In genomic region chr9:21221383-21221929, GRCm38 (mm10) we compare ENCODE assay signal across 8 mouse cellular contexts. TPM values are rescaled to one million over a fixed set of nuclear protein-coding genes. Genes with fewer than 3 reads are reported as not detected.
DNase-seq lines count a peak whose midpoint lies in the region; ATAC-seq and TF ChIP-seq lines count a peak whose summit lies in the region.

No protein-coding gene starts in this region.

- TF ChIP-seq EP300 in liver, embryonic 14.5 days (IDR thresholded peaks at IDR 0.05; ENCODE audit: low read depth): no peak

- H3K36me3 ChIP-seq in embryonic facial prominence, embryonic 11.5 days (replicated peaks; ENCODE audit: control insufficient read depth, insufficient read depth, low read depth, low read length): no peaks in the 10 kb centered on the region
- no peaks in the 10 kb centered on the region for H3K36me3 ChIP-seq in hindbrain, embryonic 13.5 days
- no peaks in the 10 kb centered on the region for H3K36me3 ChIP-seq in liver, embryonic 14.5 days (replicated peaks; ENCODE audit: control insufficient read depth, insufficient read depth, low read depth)

- no peak overlapping the region for H3K4me2 ChIP-seq in embryonic facial prominence, embryonic 11.5 days (ENCODE audit: low read depth, low read length)
- no peak overlapping the region for H3K4me2 ChIP-seq in hindbrain, embryonic 13.5 days
- H3K4me2 ChIP-seq in liver, embryonic 14.5 days (ENCODE audit: low read depth): peak overlapping the region; percentile 80

- H3K9ac ChIP-seq in embryonic facial prominence, embryonic 11.5 days (replicated peaks; ENCODE audit: low read length): no peak overlapping the region
- H3K9ac ChIP-seq in hindbrain, embryonic 13.5 days: no peak overlapping the region
- H3K9ac ChIP-seq in liver, embryonic 14.5 days (replicated peaks): no peak overlapping the region

- 13% methylated on average over 7 of the region's 7 CpGs for WGBS in embryonic facial prominence, embryonic 11.5 days
- WGBS in hindbrain, embryonic 13.5 days: 16% methylated on average over 7 of the region's 7 CpGs
- WGBS in liver, embryonic 14.5 days (ENCODE audit: insufficient replicate concordance): 7% methylated on average over 7 of the region's 7 CpGs

- H3K27ac ChIP-seq in embryonic facial prominence, embryonic 11.5 days (replicated peaks; ENCODE audit: low read depth, low read length): no peak overlapping the region
- H3K27ac ChIP-seq in hindbrain, embryonic 13.5 days: no peak overlapping the region
- peak overlapping the region; percentile 79 for H3K27ac ChIP-seq in liver, embryonic 14.5 days

- H3K27me3 ChIP-seq in embryonic facial prominence, embryonic 11.5 days (ENCODE audit: control insufficient read depth, insufficient read depth, low read length): no peaks in the 10 kb centered on the region
- 0 out of 2 replicates have a peak, but pooled peaks cover 8% of the 10 kb centered on the region for H3K27me3 ChIP-seq in hindbrain, embryonic 13.5 days
- no peaks in the 10 kb centered on the region for H3K27me3 ChIP-seq in liver, embryonic 14.5 days (ENCODE audit: control insufficient read depth, insufficient read depth, low read length)

- H3K4me3 ChIP-seq in embryonic facial prominence, embryonic 11.5 days (ENCODE audit: low read depth, low read length): no peak overlapping the region
- no peak overlapping the region for H3K4me3 ChIP-seq in hindbrain, embryonic 13.5 days
- H3K4me3 ChIP-seq in liver, embryonic 14.5 days (ENCODE audit: insufficient read depth in 1 of 2, low read depth in 2 of 2, low read length in 2 of 2): peak overlapping the region in 1 of 2 experiments; percentile 54; a peak in 2 of 4 replicates

- no peaks in the 10 kb centered on the region for H3K9me3 ChIP-seq in embryonic facial prominence, embryonic 11.5 days (replicated peaks; ENCODE audit: control insufficient read depth, low read length)
- H3K9me3 ChIP-seq in hindbrain, embryonic 13.5 days: no peaks in the 10 kb centered on the region; the same call in 1 of the 2 replicates
- no peaks in the 10 kb centered on the region for H3K9me3 ChIP-seq in liver, embryonic 14.5 days (ENCODE audit: control insufficient read depth, low read length)

- peak; percentile 81 for DNase-seq in cerebellum, adult 9-10 months
- DNase-seq in cerebellum, postnatal 25 days: no peak
- peak; percentile 94 for DNase-seq in ES-CJ7 (ENCODE audit: low read depth, low spot score)
- DNase-seq in embryonic facial prominence, embryonic 11.5 days (ENCODE audit: low spot score): peak; percentile 91
- peak; percentile 62 to 75 (median 66) for DNase-seq in liver, embryonic 14.5 days (ENCODE audit: low read depth in 3 of 3, low spot score in 3 of 3)
- DNase-seq in skeletal muscle tissue, adult 2 months (ENCODE audit: low read depth, low spot score): peak; percentile 61
- DNase-seq in urinary bladder, postnatal 25 days (ENCODE audit: low spot score): no peak

- TF ChIP-seq CTCF in liver, embryonic 14.5 days (IDR thresholded peaks at IDR 0.05; ENCODE audit: low read depth): peak; percentile 70

- ATAC-seq in embryonic facial prominence, embryonic 11.5 days (replicated peaks; ENCODE audit: insufficient number of reproducible peaks, low FRiP score, low TSS enrichment, low read depth): 0 out of 2 replicates have a peak, but pooled peaks have one; percentile 34
- ATAC-seq in hindbrain, embryonic 13.5 days (ENCODE audit: low FRiP score): 0 out of 2 replicates have a peak, but pooled peaks have one; percentile 1
- peak; percentile 46; the same call in 1 of the 2 replicates for ATAC-seq in liver, embryonic 14.5 days (ENCODE audit: insufficient read depth)

- no peaks in the 10 kb centered on the region for H3K4me1 ChIP-seq in embryonic facial prominence, embryonic 11.5 days (ENCODE audit: control insufficient read depth, insufficient read depth, low read length)
- peaks cover 19% of the 10 kb centered on the region for H3K4me1 ChIP-seq in hindbrain, embryonic 13.5 days (replicated peaks)
- peaks cover 10 to 23% of the 10 kb centered on the region in 2 experiments for H3K4me1 ChIP-seq in liver, embryonic 14.5 days (replicated peaks; ENCODE audit: control insufficient read depth in 2 of 2, insufficient read depth in 2 of 2, low read length in 1 of 2)

RNA-seq across cellular contexts. Expression of gene Keap1, which starts 17.7 kb away (rescaled TPM):
- 23.2 and 27.1 TPM in 2 replicates for polyA plus RNA-seq in embryonic facial prominence, embryonic 11.5 days (2014; fragmentation: Nextera tagmentation; extraction: Ambion mirVana)
- 61.8 and 64.7 TPM in 2 replicates for polyA plus RNA-seq in hindbrain, embryonic 13.5 days (2015; fragmentation: Nextera tagmentation; extraction: Ambion mirVana)
- polyA plus RNA-seq in liver, embryonic 14.5 days (2012; rRNA removed): 15.1 and 15.8 TPM in 2 replicates
- polyA plus RNA-seq in liver, embryonic 14.5 days (2014; fragmentation: Nextera tagmentation; extraction: Ambion mirVana): 15.6 and 16.4 TPM in 2 replicates

RNA-seq across cellular contexts. Expression of gene S1pr5, which starts 26.8 kb away (rescaled TPM):
- 0.08 and 0.21 TPM in 2 replicates for polyA plus RNA-seq in embryonic facial prominence, embryonic 11.5 days (2014; fragmentation: Nextera tagmentation; extraction: Ambion mirVana)
- polyA plus RNA-seq in hindbrain, embryonic 13.5 days (2015; fragmentation: Nextera tagmentation; extraction: Ambion mirVana): 2.8 and 3.4 TPM in 2 replicates
- 0.06 TPM in 2 replicates for polyA plus RNA-seq in liver, embryonic 14.5 days (2012; rRNA removed)
- 0.09 and 0.10 TPM in 2 replicates for polyA plus RNA-seq in liver, embryonic 14.5 days (2014; fragmentation: Nextera tagmentation; extraction: Ambion mirVana)

RNA-seq across cellular contexts. Expression of gene Atg4d, which starts 43.6 kb away (rescaled TPM):
- 28.5 and 31.1 TPM in 2 replicates for polyA plus RNA-seq in embryonic facial prominence, embryonic 11.5 days (2014; fragmentation: Nextera tagmentation; extraction: Ambion mirVana)
- polyA plus RNA-seq in hindbrain, embryonic 13.5 days (2015; fragmentation: Nextera tagmentation; extraction: Ambion mirVana): 51.1 and 51.8 TPM in 2 replicates
- polyA plus RNA-seq in liver, embryonic 14.5 days (2012; rRNA removed): 21.5 and 38.9 TPM in 2 replicates
- polyA plus RNA-seq in liver, embryonic 14.5 days (2014; fragmentation: Nextera tagmentation; extraction: Ambion mirVana): 69.3 and 78.1 TPM in 2 replicates

RNA-seq across cellular contexts. Expression of gene Pde4a, which starts 55.9 kb away (rescaled TPM):
- polyA plus RNA-seq in embryonic facial prominence, embryonic 11.5 days (2014; fragmentation: Nextera tagmentation; extraction: Ambion mirVana): 3.8 and 4.7 TPM in 2 replicates
- polyA plus RNA-seq in hindbrain, embryonic 13.5 days (2015; fragmentation: Nextera tagmentation; extraction: Ambion mirVana): 17.6 and 18.8 TPM in 2 replicates
- polyA plus RNA-seq in liver, embryonic 14.5 days (2012; rRNA removed): 1.3 and 1.4 TPM in 2 replicates
- 1.1 and 1.4 TPM in 2 replicates for polyA plus RNA-seq in liver, embryonic 14.5 days (2014; fragmentation: Nextera tagmentation; extraction: Ambion mirVana)

Comparison
In these comparisons a context has a peak if more than half of its experiments do, and no peak if none do; other contexts are left out.
1. DNase-seq: peak in cerebellum, adult 9-10 months (single experiment), ES-CJ7 (single experiment), embryonic facial prominence, embryonic 11.5 days (single experiment), liver, embryonic 14.5 days (3 of 3) and skeletal muscle tissue, adult 2 months (single experiment); none in cerebellum, postnatal 25 days (0 of 2) and urinary bladder, postnatal 25 days (single experiment).
2. Peak in every context shown above with its lines, with median percentiles within 50 percentile points of each other: ATAC-seq.